Mouse (Mus musculus) layer of hippocampus, postnatal 36 days (tissue): ENCODE measurements around the gene Wdr13. TPM values are rescaled to one million over a fixed set of nuclear protein-coding genes. Genes with fewer than 3 reads are reported as not detected.
"Not testable (repeated sequence)": the region's sequence is repeated elsewhere in the genome, so short reads cannot be mapped to it uniquely, and the experiment has no call there.

ENCODE experiments used
- DNase-seq, 2 experiments: peaks; one replicate each; pipeline ENCODE4 v3.0.0; 2022
- total RNA-seq, 2 experiments: library from RNA; stranded (reverse); gene quantifications; 2 replicates each; pipeline ENCODE4 v1.2.3; 2021

Wdr13 gene
- total RNA-seq, 2 experiments from 2014 or later, result 215 to 227 TPM

DNA sequence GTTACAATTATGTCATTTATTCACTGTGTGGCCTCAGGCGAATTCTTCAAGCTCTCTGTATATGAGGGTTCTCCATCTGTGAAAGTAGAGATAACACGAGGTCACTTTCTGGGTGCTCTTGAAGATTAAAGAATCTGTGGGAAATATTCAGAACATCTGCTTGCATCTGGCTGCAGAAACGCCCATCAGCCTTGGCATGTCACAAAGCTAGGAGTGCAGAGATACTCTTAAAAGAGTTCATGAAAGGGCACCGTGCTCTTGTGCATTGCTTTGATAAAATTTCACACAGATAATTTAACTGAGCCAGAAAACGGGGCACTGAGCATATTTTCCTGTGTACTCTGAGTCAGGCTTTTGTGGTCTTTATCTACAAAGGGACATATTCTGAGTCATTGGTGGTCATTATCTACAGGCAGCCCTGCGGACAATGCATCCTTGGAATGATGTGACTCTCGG lies 30.5 kb downstream of the Wdr13 start:
- no peak for DNase-seq

DNA sequence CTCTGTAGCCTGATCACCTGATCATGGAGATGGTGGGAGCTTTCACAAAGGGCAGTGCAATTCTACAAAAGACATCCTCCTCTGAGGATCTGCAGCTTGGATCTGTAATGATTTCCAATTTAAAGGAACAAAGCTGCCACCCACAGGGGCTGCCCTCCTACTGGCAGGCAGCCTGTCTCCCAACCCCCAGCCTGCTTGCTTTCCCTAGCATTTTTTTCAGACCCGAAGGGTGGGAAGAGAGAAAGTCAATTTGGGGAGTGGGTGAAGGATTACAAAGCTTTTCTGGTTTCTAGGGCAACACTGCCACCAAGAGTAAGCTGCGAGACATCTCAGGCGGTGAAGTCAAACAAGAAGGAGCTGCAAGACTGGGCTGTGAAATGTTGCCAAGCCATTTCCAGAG lies 31.7 kb downstream of the Wdr13 start:
- peak; percentile 32 to 45 for DNase-seq

DNA sequence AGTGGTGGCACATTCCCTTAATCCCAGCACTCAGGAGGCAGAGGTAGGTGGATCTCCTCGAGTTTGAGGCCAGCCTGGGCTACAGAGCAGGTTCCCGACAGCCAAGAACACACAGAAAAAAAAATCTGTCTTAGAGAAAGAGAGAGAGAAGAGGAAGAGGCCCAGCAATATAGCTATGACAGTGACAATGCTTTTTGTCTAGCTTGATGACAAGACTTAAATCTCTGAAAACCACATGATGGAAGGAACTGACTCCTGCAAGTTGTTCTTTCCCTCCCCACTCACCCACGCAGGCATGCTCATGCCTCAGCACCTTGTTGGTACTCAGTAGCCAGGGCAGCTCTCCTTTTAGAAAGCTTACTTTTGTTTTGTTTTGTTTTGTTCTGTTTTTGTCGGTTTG lies 33.3 kb downstream of the Wdr13 start:
- DNase-seq, result no peak

DNA sequence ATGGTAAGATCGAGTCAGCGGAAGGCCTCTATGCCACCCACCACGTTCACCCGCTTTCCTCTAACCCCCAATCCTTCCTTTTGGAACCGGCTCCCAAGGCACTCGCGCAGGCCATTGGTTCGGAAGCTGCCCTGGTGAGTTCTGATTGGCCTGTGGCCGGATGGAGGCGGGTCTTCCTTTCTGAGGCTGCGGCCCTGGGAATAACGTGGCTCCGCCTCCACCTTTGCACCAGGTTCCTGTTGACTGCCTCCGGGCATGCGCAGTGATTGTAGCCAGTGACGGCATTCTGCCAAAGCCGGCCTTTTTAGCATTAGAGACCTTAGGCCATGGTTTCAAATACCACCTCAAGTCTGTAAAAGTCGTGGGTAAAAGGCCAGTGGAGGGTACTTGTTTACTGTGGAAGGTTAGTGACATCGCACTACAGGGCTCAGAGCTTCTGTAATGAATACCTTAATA lies 35.9 kb downstream of the Wdr13 start:
- DNase-seq, result peak; percentile 94 to 95

DNA sequence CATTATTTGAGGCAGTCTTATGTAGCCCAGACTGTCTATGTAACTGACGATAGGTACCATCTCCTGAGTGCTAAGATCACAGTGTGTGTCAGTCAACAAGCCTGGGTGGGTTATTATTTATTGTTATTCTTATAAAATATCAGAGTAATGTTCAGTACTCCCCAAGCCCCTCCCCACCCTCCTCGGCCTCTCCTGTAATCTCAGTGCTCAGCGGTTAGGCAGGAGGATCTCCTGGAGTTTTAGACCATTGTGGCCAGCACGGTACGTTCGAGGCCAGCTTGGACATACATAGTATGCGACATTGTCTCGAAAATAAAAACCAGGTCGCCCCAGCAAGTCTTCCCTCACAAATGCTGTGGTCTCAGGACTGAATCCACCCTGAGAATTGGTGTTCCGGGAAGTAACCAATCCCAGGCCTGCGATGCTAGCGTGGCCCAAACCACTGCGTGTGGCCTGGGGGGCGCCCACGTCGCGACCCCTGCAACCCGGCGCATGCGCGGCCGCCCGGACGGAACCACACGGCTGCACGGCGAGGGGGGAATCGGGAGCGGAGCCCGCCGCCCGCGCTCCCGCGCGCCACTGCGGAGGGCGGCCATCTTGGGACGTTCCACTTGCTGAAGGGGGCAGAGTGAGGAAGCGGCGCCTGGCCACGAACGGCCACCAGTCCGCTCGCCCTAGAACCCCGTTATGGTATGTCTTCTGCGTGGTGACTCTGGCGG lies 36.5 kb downstream of the Wdr13 start:
- DNase-seq, result peak; percentile 89

DNA sequence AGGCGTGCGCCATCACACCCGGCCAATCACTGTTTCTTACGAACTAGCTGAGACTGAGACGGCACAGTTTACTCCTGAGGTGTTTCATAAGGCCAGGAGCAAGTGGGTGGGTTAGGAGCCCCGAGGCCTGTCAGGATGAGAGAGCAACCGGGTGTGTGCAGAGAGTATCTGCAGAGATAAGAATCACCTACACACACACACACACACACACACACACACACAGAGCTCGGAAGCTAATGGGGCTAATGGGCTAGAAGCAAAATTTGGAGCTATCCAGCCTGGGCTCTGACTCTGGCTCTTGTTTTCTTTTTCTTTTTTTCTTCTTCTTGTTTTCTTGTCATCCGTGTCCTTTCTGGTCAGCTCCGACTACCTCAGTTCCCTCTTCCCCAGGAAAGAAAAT lies 37.1 kb downstream of the Wdr13 start:
- DNase-seq, result no peak

DNA sequence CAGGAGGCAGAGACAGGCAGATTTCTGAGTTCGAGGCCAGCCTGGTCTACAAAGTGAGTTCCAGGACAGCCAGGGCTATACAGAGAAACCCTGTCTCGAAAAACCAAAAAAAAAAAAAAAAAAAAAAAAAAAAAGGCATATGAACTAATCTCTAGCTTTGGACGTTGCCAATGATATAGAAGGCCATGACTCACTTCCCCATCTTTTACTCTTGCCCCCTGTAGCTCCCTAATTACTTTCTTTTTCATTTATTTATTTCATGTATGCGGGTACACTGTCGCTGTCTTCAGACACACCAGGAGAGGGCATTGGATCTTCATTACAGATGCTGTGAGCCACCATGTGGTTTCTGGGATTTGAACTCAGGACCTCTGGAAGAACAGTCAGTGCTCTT lies 41.7 kb downstream of the Wdr13 start:
- DNase-seq, result not testable (repeated sequence)

DNA sequence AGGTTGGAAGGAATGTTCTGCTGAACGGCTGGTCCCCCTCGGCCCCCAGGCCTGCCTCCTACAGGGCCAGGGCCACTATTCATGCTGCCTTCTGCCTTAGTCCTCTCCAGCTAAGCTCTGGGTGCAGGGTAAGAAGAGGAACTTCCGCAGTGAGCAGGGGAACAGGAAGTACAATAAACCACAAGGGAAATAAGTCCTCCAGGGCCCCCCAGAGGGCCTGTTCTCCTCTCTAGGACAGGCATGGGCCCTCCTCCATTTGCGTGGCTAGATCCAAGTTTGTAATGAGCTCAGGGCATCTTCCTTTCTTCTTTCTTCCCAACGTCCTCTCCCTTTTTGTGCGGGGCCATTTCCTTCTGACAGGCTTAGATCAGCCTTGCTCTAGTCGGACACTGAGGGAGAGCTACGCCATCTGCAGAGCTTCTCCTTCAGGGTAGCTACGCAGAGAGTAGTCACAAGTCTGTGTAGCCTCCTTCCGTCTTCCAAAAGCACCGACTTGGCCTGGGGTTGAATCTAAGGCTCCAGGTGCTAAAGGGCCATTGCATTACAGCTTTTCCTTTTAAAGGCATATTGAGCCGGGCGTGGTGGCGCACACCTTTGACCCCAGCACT lies 42.2 kb downstream of the Wdr13 start, which contains the start of gene Was:
Gene Was, minus strand, starts transcription at position 153 of the 608 bp plus-strand sequence.
- DNase-seq, result no peak

DNA sequence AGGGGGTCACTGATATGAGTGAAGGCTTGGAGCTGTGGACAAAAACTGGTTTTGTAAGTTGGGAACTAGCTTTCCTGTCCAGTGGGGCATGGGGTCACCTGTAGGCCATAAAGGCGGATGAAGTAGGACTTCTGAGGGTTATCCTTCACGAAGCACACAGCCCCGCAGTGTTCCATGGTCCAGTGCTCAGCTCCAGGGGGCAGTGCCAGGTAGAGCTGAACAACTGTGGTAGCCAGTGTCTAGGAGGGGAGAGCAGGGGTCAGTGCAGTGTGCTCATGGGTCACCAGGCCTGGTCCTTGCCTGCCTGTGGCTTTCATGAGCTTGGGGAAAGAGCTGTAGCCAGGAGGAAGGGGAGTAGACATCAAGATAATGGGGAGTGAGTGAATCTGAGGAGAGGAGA lies 42.9 kb downstream of the Wdr13 start:
- no peak for DNase-seq

DNA sequence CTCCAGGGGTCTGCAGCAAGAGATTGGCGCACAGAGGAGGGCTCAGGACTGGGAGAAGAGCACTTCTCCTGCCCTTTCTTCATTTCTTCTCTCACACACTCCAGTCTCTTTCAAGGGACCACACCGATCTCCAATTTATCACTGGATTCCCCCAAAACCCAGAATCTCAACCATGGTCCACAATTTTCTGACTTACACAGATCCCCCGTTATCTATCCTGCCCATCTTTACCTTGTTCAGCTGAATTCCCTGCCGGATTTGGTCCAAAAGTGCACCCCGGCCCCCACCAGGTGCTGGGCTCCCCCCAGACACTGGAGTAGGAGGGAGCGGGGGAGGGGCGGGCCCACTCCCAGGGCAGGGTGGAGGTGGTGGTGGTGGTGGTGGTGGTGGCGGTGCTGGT lies 47.1 kb downstream of the Wdr13 start:
- no peak for DNase-seq

DNA sequence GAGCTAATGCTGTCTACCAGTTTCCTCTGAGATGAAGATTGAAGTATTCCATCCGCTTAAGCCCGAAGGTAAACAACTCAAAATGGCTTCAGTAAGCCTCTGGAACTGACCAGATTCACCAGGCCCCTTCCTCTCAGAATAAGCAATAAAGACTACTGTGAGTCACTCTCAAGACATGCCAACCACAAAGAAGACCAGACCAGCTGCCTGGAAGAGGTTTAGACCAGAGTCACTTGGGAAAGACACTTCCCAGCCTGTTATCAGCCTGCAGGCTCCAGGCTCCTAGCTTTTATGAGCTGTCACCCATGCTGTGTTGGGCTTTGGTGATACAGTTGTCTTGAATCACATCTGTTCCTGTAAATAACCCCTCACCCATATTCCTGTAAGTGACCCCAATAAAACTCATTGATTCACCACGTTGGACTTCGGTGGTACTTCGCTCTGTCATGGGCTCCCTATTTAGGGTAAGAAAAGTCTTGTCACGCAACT lies 47.9 kb downstream of the Wdr13 start:
- DNase-seq, result no peak

DNA sequence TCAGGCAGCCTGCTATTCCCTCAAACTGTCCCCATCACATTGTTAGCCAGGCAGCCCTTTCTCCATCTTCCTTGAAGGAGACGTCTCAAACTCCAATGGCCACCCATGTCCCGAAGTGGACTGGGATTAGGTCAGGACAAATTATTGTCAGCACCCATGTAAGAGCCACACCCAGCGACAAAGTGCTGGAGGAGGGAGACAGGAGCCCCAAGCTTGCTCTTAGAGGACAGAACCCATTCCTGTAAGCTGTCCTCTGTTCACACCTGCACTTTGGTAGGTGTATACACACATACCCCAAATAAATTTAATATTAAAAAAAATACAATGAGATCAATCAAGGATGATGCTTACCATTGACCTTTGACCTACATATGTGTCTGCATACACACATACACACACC lies 57.6 kb downstream of the Wdr13 start:
- no peak for DNase-seq

DNA sequence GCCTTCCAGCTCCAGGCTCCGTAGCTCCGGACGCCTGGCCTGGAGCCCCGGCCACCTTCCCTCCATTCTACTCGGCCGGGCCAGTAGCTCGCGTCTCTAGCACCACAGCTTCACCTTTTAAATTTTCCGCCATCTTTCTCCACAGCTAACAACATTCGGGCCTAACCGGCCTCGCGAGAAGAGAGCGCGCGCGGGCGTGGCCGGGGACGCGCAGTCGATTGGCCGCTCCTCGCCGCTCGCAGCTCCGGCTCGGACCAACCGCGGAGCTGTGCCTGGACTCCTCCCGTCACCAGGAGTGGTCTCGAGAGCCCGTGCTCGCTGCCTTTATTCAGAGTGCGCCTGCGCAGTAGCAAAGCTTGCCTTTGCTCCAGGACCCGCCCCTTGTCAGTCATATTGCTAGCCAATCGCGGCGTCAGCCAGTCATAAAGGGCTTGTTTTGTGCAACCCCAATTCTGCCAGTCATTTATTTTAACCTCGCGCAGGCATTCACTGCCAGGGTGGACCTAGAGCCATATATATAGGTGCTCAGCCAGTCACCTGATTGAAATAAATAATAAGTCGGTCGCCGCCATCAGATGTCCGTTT lies 58.2 kb downstream of the Wdr13 start, which contains the start of gene Suv39h1:
Gene Suv39h1, minus strand, starts transcription at position 331 of the 585 bp plus-strand sequence.
- DNase-seq, result peak; percentile 90 to 93

DNA sequence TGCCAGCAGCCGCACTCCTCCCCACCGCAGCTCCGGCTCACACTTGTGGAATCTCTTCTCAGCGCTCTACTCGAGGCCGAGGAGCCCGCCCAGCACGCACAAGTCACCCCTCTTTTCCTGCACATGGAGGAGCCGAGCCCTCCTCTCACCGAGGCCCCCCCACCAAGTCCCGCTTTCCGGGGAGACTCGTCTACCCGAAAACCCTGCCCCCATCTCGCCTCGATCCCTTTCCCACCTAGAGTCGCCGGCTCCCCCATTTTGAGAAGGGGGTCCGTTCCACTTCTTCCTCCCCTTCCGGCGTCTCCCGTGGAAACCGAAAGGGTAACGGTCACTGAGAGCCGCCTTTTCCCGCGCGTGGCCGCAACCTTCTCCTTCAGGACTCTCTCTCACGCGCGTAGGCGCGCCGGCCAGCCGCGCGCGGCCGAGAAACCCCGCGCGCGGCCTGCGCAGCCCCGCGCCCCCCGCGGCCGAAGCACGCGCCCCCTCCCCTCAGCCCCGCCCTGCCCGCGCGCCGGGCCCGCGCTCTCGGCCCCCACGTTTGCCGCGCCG lies 58.7 kb downstream of the Wdr13 start:
- DNase-seq, result peak in 1 of 2 experiments; percentile 6

Other genes starting within 250 kb of the Wdr13 start
- 10 to 100 TPM; 39.9 to 40.9 TPM for gene Slc35a2, start 248.9 kb downstream of the Wdr13 start, total RNA-seq
- 10 to 100 TPM; 82.7 to 83.6 TPM for gene Pqbp1, start 233.6 kb downstream of the Wdr13 start, total RNA-seq
- 10 to 100 TPM; 22.2 to 24.0 TPM for gene Timm17b, start 233.5 kb downstream of the Wdr13 start, total RNA-seq
- not detected for gene Gm10491, start 225.1 kb downstream of the Wdr13 start, total RNA-seq
- gene Gm10490, start 223.3 kb downstream of the Wdr13 start, total RNA-seq, result 1 to 10 TPM in 1 of 2 experiments, not detected in 1; 1.2 TPM
- 100 to 1,000 TPM; 365 to 412 TPM for gene Pcsk1n, start 213.1 kb downstream of the Wdr13 start, total RNA-seq
- gene Eras, start 204.3 kb downstream of the Wdr13 start, total RNA-seq, result not detected
- 10 to 100 TPM; 50.6 to 50.8 TPM for gene Hdac6, start 185.0 kb downstream of the Wdr13 start, total RNA-seq
- not detected for gene Gata1, start 154.8 kb downstream of the Wdr13 start, total RNA-seq
- gene Glod5, start 114.4 kb downstream of the Wdr13 start, total RNA-seq, result under 1 TPM in 1 of 2 experiments, not detected in 1; 0.81 TPM
- gene Suv39h1, start 58.1 kb downstream of the Wdr13 start, total RNA-seq, result 10 to 100 TPM; 19.1 to 19.8 TPM
- 1 to 10 TPM in 1 of 2 experiments, under 1 TPM in 1; 0.81 to 1.2 TPM for gene Was, start 42.4 kb downstream of the Wdr13 start, total RNA-seq
- gene Rbm3, start 13.0 kb upstream of the Wdr13 start, total RNA-seq, result 100 to 1,000 TPM in 1 of 2 experiments, 10 to 100 TPM in 1; 83.4 to 113 TPM
- gene Tbc1d25, start 43.3 kb upstream of the Wdr13 start, total RNA-seq, result 10 to 100 TPM; 13.3 to 14.9 TPM
- 10 to 100 TPM; 30.1 to 31.3 TPM for gene Ebp, start 60.6 kb upstream of the Wdr13 start, total RNA-seq
- gene Porcn, start 73.6 kb upstream of the Wdr13 start, total RNA-seq, result 100 to 1,000 TPM in 1 of 2 experiments, 10 to 100 TPM in 1; 99.1 to 103 TPM
- gene Ftsj1, start 119.5 kb upstream of the Wdr13 start, total RNA-seq, result 10 to 100 TPM; 25.1 to 26.6 TPM
- 1 to 10 TPM; 7.7 to 9.6 TPM for gene Slc38a5, start 138.2 kb upstream of the Wdr13 start, total RNA-seq
- not detected for gene Ssxb10, start 194.5 kb upstream of the Wdr13 start, total RNA-seq
- not detected for gene Ssxb9, start 234.1 kb upstream of the Wdr13 start, total RNA-seq